Mouse (Mus musculus) monocyte, adult 2 months (primary cell): Measurements from ENCODE around the gene Vsir.

ENCODE experiments used
- DNase-seq, 2 experiments: peaks; one replicate each; pipeline ENCODE4 v3.0.0; 2022; ENCODE audit warnings: low spot score in 2 of 2, low read depth in 1 of 2

The Vsir gene

DNA sequence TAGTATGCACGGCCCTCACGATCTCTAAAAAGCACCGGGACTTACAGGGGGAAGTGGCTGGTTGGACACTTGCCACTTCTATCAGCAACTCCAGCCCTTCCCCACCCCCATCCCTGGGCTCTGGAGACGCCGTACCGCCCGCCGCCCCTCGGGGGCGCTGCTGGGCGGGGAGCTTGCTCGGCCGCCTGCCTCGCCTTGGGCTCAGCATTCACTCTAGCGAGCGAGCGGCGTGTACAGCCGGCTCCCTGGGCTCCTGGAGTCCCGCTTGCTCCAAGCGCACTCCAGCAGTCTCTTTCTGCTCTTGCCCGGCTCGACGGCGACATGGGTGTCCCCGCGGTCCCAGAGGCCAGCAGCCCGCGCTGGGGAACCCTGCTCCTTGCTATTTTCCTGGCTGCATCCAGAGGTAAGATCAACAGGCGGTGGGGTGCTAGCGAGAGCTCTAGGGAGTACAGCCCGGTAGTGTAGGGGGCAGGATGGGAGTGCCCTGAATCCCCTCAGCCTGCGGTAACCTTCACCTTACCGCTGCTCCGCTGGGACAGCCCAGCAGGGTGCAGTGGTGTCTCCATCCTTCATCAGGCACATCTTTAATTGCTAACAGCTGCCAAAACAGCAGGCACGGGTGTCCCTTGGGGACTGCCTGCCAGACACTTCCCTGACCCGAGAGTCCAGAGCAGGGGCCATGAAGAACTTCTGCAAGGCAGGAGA, at the start of gene Vsir:
Gene Vsir, plus strand, starts transcription at position 151 of the 705 bp plus-strand sequence.
- DNase-seq, result peak; percentile 86 to 95

DNA sequence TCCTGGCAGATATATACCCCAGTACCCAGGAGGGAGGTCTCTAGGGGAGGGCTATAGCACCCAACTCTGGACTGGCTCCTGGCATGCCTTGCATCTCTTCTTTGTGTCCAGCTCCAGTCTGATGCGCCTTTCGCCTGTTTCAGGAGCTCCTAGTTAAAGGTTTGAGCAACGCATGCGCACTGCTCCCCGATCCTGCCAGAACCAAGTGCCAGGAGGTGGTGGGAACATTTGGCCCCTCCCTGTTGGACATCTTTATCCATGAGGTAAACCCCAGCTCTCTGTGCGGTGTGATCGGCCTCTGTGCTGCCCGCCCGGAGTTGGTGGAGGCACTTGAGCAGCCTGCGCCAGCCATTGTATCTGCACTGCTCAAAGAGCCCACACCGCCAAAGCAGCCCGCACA, 47.0 kb upstream of the Vsir start:
- DNase-seq, result no peak

DNA sequence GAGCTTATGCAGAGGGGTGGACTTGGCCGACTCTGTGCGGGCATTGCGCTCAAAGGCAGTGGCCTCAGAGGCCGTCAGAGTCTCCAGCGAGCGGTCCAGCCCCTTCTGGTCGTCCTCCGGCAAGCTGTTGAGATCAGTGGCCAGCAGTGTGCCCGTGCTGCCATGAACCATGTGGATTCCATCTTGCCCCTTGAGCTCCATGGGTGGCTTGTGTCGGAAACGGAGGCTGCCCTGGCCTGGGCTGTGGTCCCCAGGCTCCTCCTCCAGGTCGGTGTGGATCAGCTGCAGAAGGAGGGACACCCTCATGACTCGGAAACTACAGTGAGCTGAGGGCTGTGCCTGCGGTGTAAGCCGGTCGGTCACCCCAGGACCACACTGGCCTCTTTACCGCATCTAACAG, 43.2 kb upstream of the Vsir start:
- no peak for DNase-seq

DNA sequence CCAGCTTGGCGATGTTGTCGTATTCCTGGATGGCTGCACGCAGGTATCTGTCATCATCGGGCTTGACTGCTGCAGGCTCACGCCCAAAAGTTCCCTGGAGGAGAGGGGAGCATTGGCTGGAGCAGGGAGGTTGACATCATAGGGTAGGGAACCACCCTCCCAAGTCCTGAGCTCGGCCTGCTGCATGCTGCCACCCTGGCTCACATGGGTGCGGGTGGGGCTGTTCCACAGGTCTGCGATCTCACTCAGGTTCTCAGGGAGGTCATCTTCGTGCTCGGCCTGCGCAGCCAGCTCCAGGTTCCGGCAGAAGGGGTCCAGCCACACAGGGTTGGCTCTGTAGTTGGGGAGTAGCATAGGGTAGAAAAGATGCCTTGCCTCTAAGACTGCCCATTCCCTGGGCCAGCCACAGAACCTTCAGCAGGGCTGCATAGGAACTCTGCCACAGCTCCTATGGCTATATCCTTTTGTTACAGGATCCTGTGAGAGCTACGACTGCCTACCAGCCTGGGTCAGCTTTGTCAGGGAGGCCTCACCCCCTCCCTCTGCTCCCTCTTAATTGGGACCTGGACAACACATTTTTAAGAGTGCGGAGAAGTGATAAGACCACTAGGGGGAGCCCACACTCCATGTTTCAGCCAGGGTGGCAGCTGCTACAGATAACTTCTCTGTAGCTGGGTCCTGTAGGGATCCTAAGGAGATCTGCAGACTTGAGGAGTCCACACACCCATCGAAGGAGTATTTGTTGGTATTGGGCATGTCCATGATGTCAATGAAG, 41.6 kb upstream of the Vsir start:
- DNase-seq, result peak in 1 of 2 experiments; percentile 69

DNA sequence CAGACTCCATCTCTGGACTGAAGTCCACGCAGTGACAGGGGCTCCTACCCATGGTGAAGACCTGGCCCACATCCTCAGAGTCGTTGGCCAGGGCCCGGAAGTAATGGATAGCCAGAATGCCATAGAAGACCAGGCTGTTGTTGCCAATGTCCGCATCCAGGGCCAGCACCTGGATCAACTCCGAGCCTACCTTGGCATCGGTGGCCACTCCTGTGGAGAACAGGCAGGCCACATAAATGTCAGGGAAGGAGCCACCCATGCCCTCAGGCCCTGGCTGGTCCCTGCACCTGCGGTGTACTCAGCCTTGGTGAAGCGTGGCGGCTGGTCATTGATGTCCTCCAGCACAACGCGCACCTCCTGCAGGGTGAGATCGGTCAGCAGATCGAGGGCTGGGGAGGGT, 36.0 kb upstream of the Vsir start:
- DNase-seq, result no peak

DNA sequence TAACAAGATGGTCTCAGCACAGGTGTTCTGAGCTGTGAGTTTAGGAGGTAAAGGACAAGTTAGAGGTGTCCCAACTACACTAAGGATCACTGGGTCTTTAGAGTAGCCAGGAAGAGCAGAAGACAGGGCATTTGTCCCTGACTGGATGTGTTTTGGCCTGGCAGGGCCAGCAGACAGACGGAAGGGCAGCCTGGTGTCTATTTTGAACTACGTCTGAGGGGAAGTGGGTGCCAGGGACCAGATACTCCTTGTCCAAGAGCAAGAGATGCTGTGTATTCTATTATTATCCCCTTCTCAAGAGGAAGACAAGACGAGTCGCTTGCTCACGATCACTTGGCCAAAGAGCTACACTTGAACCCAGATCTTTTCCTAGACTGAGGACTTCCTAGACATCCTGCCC, 33.0 kb upstream of the Vsir start:
- DNase-seq, result no peak

DNA sequence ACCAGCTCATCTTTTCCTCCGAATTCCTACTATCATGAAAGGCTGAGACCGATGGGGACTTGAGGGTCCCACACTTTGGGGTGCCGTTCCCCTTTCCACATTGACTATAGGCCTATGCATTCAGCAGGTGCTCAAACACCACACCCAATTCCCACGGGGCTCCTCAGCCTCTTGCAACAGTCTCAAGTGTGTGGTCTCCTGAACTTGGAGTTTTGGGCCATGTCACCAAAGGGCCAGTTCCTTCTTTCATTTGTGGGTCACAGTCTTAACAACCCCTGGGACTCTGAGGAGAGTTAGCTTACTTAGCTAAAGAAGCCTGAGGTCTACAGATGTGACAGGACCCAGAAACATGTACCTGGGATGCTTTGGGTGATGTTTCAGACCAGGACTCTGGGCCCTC, 30.5 kb upstream of the Vsir start:
- DNase-seq, result no peak

DNA sequence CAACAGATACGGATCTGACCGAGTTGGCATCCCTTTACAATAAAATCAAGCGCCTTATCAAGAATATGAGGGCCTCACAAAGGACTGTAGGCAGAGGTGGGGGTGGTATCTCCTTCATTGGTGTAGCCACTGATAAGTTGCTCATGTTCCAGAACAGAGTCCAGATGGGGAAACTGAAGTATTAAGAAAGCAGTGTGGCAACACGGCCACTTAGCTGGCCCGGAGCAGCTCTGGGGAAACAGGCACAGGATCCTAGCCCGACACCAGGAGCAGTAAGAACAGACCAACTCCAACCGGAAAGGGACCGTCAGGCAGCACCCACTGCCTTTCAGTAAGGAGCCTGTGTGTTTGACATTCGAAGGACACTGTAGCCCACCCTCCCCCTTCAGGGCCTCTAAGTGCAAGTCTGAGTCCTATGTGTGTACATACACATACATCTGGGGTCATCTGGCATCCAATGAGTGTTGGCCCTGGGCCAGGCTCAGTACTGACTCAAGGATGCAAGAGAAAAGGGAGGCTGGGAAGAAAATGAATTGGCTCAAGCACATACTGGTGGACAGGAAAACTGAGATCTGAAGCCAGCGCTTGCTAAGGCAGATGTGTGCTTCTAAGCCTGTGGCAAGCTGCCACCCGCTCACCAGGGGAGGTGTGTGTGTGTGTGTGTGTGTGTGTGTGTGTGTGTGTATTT, 17.5 kb upstream of the Vsir start:
- DNase-seq, result no peak

DNA sequence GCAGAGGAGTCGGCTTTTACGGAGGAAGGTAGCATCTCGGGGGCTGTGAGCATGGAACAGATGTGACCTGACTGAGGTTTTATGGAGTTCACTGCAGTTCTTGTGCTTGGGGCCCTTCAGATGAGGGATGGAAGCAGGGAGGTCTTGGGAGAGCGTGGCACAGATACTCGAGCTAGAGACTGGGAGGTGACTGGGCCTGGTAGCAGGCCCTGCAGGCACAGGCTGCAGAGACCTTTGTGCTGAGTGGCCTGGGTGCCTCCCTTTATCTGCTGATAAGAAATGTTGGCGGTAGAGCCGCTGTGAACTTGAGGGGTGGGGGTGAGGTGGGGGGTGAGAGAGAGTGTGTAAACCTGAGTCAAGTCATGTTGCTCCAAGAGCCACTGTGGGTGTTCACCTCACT, 12.1 kb upstream of the Vsir start:
- no peak for DNase-seq

DNA sequence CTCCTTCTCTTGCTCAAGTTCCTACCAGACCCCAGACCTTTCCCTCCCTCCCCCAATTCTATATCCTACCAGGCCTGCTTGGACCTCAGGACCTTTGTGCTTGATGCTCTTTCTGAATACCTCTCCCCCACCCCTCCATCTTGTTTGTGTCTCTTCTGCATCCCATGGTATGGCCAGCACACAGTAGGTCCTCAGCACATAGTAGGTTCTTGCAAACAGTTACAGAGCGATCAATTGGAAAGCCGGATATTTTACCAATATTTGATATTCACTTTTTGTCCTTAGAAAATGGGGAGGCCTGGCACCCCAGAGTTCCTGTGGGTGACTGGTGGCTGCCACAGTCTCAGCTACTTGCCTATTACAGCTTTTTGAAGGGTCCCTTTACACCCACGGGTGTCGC, 11.6 kb upstream of the Vsir start:
- DNase-seq, result no peak

DNA sequence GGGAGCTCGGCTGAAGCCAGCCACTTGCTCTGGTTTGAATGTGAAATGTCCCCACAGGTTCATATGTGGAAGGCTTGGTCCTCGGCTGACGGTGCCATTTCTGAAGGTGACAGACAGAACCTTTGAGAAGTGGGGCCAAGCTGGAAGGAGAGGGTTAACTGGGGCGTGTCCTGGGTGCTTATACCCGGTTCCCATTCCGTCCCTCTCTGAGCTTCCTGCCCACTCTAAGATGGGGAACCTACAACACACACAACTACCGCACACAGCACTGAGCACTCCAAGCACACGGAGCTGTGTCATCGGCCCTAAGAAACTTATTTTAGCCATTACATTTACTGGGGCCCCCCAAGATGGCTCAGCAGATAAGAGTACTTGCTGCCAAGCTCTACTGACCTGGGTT, 5.1 kb upstream of the Vsir start:
- no peak for DNase-seq

DNA sequence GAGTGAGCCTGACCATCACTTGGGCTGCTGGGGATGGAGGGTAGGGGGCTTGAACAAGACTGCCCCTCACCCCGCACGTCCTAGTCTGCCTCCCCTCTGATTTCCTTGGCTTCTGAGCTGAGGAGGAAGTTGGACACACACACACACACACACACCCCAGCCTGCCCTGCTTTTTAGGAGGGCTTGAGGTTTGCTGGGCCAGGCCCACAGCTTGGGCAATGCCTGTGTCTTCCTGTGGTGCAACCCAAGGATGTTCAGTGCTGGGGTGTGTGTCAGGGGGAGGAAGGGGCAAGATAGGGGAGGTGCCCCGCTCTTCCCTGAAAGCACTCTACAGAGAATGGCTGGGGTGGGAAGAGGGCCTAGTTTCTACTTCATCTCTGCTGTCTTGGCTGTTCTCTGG, 2.5 kb upstream of the Vsir start:
- peak; percentile 48 to 51 for DNase-seq

DNA sequence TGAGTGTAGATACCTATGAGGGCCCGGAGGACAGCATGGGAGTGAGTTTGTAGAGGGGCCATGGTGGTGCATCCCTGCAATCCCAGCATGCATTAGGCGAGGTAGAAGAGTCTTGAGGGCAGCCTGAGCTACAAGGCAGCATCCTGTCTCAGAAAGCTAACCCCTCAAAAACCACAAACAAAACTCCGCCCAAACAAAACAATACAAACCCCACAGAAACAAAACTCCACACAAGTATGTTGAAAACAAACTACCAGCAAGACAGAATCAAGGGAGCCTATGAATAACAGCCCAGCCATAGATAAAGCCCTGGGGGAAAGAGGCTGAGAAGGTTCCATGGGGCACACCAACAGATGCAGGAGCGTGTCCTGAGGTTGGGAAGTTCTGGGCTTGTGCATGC, 595 bp upstream of the Vsir start:
- no peak for DNase-seq

DNA sequence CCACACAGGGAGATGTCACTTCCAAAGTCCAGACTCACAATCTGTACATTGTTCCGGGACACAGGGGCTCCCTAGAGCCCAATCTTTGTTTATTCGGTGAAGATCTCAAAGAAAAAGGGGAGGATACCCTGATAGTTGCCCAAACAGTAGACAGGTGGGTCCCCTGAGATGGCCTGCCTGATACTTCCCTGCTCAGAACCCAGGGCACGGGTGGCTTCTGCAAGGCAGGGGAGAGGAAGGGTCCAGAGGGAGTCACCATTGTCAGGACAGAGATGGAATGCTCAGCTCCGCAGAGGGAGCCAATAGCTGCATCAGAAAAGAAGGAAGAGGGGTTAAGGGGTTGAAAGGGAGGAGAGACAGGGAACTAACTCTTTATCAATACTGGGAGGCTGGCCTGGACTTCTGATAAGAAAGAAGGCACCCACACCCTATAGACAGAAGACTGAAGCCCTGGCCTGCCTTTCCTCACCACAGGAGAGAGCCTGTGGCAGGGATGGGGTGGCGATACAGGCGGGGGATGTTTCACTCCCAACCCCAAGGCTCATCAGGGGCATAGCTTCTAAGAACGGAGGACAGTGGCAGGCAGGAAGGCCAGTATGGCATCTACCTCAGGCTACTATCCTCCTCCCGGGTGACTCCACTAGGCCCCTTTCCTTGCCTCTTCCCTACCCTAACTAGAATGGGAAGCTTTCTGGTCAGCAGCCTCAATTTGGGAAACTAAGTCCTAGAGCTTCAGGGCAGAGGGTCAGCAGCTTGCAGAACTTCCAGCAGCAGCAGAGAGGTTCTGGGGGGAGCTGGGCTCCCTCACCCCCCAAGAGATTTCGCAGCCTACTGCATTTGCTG, 1.3 kb downstream of the Vsir start:
- no peak for DNase-seq

DNA sequence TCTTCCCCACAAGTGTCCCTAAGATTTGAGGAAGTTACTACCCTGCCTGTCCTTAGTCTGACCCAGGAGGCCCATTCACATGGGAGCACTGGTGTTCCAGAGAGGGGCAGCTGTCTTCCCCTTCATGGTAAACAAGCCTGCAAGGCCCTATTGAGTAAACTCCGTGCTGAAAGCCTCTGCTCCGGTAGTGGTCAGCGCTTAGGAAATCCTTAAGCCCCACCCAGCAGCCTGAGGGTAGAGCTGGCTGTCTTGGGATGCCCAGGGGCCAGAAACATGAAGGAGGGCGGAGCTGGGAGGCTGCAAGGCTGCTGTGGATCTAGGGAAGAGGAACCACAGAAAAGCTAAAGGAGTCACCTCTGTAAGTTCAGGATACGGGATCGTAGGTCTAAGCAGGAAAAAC, 2.4 kb downstream of the Vsir start:
- DNase-seq, result peak; percentile 67 to 72

DNA sequence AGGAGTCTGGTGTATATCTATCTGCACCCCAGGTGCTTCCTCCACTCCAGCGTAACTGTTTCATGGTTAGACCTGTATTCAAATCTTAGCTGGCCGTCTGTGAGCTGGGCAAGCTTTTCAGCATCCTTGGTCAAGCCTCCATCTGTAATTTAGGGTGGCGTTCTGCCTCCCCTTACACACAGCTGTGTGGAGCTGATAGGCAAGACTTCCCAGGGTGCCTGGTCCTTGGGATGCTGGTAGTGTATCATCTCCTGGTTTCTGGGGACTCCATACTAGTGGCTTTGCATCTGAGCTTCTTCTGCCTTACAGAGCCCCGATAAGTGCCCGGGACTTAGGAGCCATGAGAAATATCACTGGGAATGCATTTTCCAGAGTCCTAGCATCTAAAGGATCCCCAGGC, 3.0 kb downstream of the Vsir start:
- DNase-seq, result no peak

DNA sequence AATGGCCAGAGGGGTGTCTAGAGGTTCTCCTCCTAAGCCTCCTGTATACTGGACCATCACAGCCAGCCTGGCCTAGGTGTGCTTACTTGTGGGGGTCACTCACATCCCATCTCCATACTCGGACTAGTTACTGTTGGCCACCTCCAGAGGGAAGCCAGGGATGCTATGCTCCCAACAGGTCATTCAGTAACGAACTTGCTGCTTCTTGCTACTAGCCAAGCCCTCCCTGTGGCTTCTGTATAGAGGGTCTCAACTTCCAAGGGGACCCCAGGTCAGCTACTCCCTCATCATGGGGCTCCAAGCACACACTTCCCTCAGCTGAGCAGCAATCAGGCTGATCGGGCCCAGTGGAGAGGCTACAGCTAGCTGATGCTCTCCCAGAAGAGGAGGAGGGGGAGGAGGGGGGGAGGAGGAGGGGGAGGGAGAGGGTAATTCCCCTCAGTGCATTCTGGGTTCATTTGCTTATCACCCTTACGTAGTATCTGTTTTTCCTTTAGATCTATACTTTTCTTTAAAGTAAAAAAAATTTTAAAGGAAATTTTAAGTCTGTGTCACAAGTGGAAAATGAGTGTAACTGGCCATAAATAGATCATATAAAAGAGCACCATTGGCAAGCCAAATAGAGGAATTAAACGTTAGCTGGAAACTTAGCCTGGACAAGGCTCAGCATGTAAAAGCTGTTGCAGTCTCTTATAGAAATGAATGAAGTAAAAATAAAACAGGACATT, 3.6 kb downstream of the Vsir start:
- no peak for DNase-seq

DNA sequence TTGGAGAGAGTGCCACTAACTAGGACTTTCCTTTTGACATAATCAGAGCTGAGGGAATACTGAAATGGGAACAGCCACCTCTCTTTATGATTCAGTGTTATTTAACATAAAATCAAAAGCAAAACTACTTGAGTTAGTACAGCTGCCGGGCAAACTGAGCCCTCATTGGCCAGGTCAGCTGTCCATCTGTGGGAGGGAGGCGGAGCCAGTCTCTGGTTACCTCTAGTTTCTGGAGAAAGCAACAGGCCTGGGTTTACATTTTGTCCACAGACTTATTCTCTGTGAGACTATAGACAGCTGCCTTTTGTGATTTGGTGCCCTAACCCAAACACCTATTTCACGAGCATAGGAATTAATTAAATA, 4.1 kb downstream of the Vsir start:
- DNase-seq, result peak in 1 of 2 experiments; percentile 75

DNA sequence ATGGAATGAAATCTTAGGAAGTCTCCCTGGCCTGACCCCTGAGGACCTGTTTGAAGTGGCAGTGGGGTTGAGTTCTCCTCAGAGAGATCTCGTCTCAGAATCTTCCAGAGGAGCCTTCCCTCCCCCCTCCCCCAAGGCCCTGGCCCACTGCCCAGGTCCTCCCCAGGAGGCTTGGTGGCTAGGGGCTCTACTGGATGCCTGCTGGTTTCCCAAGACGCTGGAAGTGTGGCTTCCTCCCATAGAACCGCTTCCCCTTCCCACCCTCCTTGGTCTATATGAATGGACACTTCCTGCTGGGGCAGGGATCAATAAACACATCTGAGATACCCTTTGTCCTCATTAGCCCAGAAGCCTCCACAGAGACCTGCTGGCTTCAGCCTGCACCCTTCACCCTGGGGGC, 4.6 kb downstream of the Vsir start:
- no peak for DNase-seq

DNA sequence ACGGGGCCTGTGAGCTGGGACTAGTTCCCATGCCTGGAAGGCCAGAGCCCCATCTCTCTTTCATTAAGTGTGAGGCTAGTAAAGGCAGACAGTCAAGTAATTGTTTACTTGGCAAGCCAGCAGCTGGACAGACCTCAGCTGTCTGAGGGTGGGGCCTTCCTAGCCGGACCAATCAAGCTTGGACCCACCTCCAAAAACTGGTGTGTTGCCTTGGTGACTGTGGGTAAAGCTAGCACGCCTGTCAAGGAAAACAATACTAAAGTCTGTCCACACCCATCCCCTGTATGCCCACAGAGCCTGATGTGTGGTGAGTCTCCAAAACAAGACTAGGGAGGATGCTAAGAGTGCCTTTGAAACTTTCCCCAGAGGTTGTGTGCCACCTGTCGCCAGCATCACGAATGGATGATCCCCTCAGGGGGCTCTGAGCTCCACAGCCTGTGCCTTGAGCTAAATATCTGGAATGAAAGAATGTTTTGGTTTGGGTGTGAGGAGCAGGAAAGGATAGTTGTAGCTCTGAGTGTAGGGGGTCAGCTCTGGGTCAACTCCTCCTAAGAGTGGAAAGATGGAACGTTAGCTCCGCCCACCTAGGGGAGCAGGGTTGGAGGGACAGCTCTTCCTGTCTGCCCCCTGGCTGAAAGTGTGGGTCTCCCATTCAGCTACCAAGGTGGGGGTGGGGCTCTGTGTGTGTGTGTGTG, 5.3 kb downstream of the Vsir start:
- peak in 1 of 2 experiments; percentile 57 for DNase-seq
